Mouse (Mus musculus) hindbrain, embryonic 11.5 days (tissue): ENCODE measurements around the gene Ppp1r27. TPM values are rescaled to one million over a fixed set of nuclear protein-coding genes. Genes with fewer than 3 reads are reported as not detected.
A peak's percentile ranks its signal among the peaks of the same experiment; 100 is the strongest.
"Not testable (repeated sequence)": the region's sequence is repeated elsewhere in the genome, so short reads cannot be mapped to it uniquely, and the experiment has no call there.

Experiments used
- ATAC-seq: fragments of 200-750 bp; cut with Nextera tagmentation; 2 replicates; pipeline ENCODE4 v1.8.0; 2017; ENCODE audit warnings: mild to moderate bottlenecking, moderate TSS enrichment, moderate library complexity; ENCODE audit not compliant: low FRiP score
- DNase-seq: peaks from one replicate; pipeline ENCODE4 v3.0.0-alpha.2; 2015; ENCODE audit warnings: low spot score
- H3K27ac ChIP-seq: fragments of 300-500 bp; sonication (generic); 2 replicates; pipeline ENCODE4 v1.5.1; 2014; ENCODE audit warnings: mild to moderate bottlenecking, low read depth, low read length
- H3K27me3 ChIP-seq: fragments of 300-500 bp; sonication (generic); 2 replicates; pipeline ENCODE4 v1.6.1; 2014; ENCODE audit warnings: mild to moderate bottlenecking, low read length, moderate library complexity, mixed read lengths; ENCODE audit not compliant: control insufficient read depth, insufficient read depth
- H3K36me3 ChIP-seq: fragments of 300-500 bp; sonication (generic); 2 replicates; pipeline ENCODE4 v1.6.1; 2014; ENCODE audit warnings: mild to moderate bottlenecking, low read length, moderate library complexity, mixed read lengths; ENCODE audit not compliant: control insufficient read depth, insufficient read depth
- H3K4me1 ChIP-seq: fragments of 300-500 bp; sonication (generic); replicated peaks from 2 replicates; pipeline ENCODE4 v1.6.1; 2014; ENCODE audit warnings: low read length, mixed read lengths; ENCODE audit not compliant: control insufficient read depth, insufficient read depth
- H3K4me2 ChIP-seq: fragments of 300-500 bp; sonication (generic); replicated peaks from 2 replicates; pipeline ENCODE4 v1.6.1; 2014; ENCODE audit warnings: mild to moderate bottlenecking, low read depth, low read length
- H3K4me3 ChIP-seq: fragments of 300-500 bp; sonication (generic); 2 replicates; pipeline ENCODE4 v1.5.1; 2014; ENCODE audit warnings: low read depth, low read length
- H3K9ac ChIP-seq: fragments of 300-500 bp; sonication (generic); 2 replicates; pipeline ENCODE4 v1.6.1; 2014; ENCODE audit warnings: low read depth, low read length
- H3K9me3 ChIP-seq: fragments of 300-500 bp; sonication (generic); 2 replicates; pipeline ENCODE4 v1.6.1; 2016; ENCODE audit warnings: low read length; ENCODE audit not compliant: control insufficient read depth
- WGBS: fragments of 180-500 bp; shearing (Covaris S2); extraction: QIAGEN DNeasy Blood & Tissue Kit; methylation state at CpG from one replicate; pipeline ENCODE4 v1.1.7; 2014; 5-methylcytosine and 5-hydroxymethylcytosine counted together
- polyA plus RNA-seq: library from polyadenylated mRNA; unstranded; fragments of >200 nt; fragmentation: Nextera tagmentation; extraction: Ambion mirVana; gene quantifications from 2 replicates; pipeline ENCODE4 v1.2.1, GENCODE M21; 2014

Gene Ppp1r27
- polyA plus RNA-seq, 1 experiment from 2014 or later, result not detected

DNA sequence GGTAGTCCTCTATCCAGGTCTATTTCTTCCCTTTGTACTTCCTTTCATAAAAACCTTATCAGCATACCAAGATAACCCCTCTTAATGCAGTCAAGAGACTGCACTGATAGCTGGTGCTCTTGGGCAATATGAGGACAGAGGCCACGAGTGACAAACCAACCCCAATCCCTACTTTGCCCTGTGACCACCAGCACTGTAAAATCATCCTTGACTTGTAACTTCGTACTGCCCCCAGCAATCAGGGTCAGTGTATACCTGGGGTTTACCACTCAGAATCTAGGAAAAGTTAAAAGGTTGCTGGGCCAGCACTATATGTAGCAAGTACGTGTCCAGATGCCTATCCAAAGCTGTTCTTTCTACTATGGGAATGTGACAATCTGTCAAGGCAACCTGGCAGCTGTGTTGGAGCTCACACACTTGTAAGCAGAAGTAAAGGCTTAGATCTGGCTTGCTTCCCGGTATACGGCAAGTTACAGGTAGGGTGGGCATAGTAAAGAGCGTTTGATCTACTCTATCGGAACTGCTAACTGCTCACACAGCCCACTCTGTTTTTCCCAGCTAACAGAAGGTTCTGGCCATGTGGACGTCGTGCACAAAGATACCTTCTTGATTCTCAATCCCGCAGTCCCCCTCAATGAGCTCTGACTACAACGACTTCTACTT is 21.0 kb upstream of the Ppp1r27 start:
- Histone ChIP-seq H3K4me1 (peaks cover 14% of the 10 kb centered on the region; the same call in 1 of the 2 replicates), H3K4me2 (peak overlapping the region; percentile 86), H3K27me3 (no peaks in the 10 kb centered on the region), H3K9ac (peak overlapping the region; percentile 96), H3K9me3 (no peaks in the 10 kb centered on the region), H3K4me3 (peak overlapping the region; percentile 99), H3K27ac (peak overlapping the region; percentile 89), H3K36me3 (peaks cover 13% of the 10 kb centered on the region)
- no peak for ATAC-seq
- WGBS, result 19% methylated on average over 11 of the region's 11 CpGs
- no peak for DNase-seq

DNA sequence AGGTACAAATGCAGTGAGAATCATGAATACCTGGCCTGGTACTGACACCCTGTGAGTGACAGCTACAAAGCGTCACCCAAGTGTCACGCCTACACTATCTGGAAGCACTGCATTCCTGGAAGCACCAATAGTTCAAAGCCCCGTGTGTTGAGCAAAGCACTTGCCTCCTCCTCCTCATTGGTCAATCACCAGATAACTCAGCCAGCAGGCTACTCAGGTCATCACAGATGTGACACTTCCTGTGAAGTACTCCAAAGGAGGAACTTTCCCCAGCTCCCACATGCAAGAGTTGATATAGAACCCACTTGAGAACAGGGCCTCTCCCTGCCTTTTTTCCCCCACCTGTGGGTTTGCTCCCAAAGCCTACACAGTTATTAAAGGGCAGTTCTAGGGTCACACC is 20.2 kb upstream of the Ppp1r27 start:
- WGBS, result 90% methylated on average over 3 of the region's 3 CpGs
- peaks cover 15% of the 10 kb centered on the region for H3K36me3 ChIP-seq
- no peak for DNase-seq

DNA sequence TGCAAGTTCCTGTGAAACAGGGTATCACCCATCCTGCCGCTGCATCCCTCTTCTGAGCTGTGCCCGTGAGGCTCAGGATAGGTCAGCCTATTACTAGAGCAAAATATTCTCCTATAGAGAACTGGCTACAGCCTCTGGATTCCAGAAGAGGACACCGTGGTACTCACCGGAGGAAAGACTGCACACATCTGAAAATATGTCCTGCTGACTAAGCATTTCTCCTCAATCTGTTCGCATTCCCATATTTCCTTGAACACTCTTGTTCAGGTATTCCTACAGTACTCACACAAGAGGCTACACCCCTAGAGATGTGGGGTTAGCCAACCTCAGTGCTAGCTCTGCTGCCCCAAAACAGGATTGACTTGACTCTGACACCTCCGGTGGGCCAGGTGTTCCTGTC is 17.4 kb upstream of the Ppp1r27 start:
- DNase-seq (no peak), ATAC-seq (no peak)
- 96% methylated on average over 6 of the region's 6 CpGs for WGBS
- H3K9ac ChIP-seq, result no peak overlapping the region
- no peaks in the 10 kb centered on the region for H3K9me3 ChIP-seq
- peaks cover 8% of the 10 kb centered on the region; the same call in 1 of the 2 replicates for H3K4me1 ChIP-seq
- H3K4me3 ChIP-seq, result no peak overlapping the region
- peaks cover 23% of the 10 kb centered on the region for H3K36me3 ChIP-seq
- no peaks in the 10 kb centered on the region for H3K27me3 ChIP-seq
- no peak overlapping the region for H3K27ac ChIP-seq
- no peak overlapping the region for H3K4me2 ChIP-seq

More for the DNA sequence above, 20.2 kb upstream of the Ppp1r27 start:
- Histone ChIP-seq H3K4me2 (peak overlapping the region; percentile 86; the same call in 1 of the 2 replicates), H3K27ac (no peak overlapping the region), H3K27me3 (no peaks in the 10 kb centered on the region), H3K4me3 (peak overlapping the region; percentile 99; the same call in 1 of the 2 replicates), H3K9me3 (no peaks in the 10 kb centered on the region), H3K4me1 (peaks cover 14% of the 10 kb centered on the region; the same call in 1 of the 2 replicates), H3K9ac (peak overlapping the region; percentile 96; the same call in 1 of the 2 replicates)
- no peak for ATAC-seq

DNA sequence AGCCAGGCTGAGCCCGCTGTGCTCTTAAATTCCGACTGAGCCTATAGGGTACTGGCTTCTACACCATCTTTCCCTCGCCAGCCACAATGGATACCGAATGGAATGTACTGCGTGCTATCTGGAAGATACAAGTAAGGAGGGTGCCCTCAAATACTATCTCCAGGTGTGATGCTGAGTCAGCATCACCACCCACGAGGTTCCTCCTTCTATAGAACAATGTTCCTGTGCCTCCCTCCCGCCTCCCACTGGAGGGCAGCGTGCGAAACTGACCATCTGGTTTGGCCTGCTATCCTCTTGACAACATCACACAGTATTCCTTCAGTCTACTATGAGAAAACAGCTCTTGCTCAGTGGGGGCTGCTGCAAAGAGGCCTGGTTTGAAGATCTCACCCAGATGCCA is 14.2 kb upstream of the Ppp1r27 start:
- Histone ChIP-seq H3K4me3 (no peak overlapping the region), H3K9ac (no peak overlapping the region), H3K27ac (no peak overlapping the region), H3K9me3 (no peaks in the 10 kb centered on the region), H3K4me2 (no peak overlapping the region), H3K36me3 (peaks cover 41% of the 10 kb centered on the region), H3K27me3 (no peaks in the 10 kb centered on the region), H3K4me1 (no peaks in the 10 kb centered on the region)
- DNase-seq (no peak), ATAC-seq (no peak)
- WGBS, result 87% methylated on average over 9 of the region's 9 CpGs

DNA sequence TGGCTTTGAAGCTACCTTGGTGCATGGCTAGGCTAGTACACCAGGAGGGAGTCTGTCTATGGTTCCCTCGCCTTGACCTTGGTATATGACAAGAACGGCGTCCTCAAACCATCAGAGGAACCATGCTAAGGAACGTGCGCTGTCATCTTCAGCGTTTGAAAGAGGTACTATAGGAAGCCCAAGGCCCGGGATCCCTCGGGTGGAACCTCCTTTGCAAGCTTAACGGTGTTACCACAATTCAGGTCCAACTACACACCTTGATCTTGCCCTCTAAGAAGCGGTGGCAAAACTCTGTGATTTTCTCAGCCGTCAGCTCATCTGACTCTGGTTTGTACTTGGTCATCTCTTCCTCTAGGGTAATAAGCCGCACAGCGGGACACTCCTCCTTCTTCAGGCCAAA is 12.0 kb upstream of the Ppp1r27 start:
- Histone ChIP-seq H3K9ac (no peak overlapping the region), H3K27ac (no peak overlapping the region), H3K27me3 (no peaks in the 10 kb centered on the region), H3K9me3 (no peaks in the 10 kb centered on the region), H3K4me2 (no peak overlapping the region), H3K4me1 (no peaks in the 10 kb centered on the region), H3K36me3 (peaks cover 35% of the 10 kb centered on the region), H3K4me3 (no peak overlapping the region)
- no peak for DNase-seq
- ATAC-seq, result no peak
- 96% methylated on average over 13 of the region's 13 CpGs for WGBS

DNA sequence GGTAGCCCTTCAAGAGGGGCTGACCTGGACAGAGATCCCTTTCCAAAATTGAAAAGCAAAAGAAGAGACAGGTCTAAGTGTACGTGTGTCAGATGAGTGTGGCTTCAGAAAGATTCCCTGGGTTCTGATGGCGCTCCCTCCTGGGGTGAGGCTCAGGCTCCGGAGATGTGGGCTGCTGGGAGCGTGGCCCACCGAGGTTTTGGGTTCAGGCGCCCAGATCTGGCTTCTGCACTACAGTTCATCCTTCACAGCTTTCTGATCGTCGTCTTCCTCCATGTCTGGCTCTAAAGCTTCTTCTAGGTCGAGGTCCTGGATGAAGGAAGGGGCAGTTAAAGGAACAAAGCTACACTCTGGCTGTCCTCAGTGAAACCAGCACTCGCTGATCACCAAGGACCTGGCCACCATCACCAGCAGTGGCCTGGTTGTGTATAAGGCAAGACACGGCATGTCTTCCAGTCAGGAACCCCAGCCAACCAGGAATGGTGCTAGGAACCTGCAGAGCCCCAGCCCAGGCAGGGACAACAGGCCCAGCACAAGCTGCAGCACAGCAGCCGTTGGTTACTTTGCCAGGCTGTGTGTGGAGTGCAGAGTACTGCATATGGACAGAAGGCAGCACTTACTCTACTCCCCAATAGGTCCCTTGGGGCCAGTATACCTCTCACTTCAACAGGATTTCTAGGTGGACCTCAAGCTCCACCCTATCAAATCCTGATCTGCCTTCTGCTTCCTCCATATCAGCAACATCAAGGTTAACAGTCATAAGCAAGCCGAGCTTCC is 10.2 kb upstream of the Ppp1r27 start:
- Histone ChIP-seq H3K9me3 (no peaks in the 10 kb centered on the region), H3K27ac (no peak overlapping the region), H3K36me3 (peaks cover 30% of the 10 kb centered on the region), H3K4me1 (no peaks in the 10 kb centered on the region), H3K9ac (no peak overlapping the region), H3K4me2 (no peak overlapping the region), H3K4me3 (no peak overlapping the region), H3K27me3 (no peaks in the 10 kb centered on the region)
- DNase-seq, result no peak
- ATAC-seq, result no peak
- 94% methylated on average over 13 of the region's 13 CpGs for WGBS

DNA sequence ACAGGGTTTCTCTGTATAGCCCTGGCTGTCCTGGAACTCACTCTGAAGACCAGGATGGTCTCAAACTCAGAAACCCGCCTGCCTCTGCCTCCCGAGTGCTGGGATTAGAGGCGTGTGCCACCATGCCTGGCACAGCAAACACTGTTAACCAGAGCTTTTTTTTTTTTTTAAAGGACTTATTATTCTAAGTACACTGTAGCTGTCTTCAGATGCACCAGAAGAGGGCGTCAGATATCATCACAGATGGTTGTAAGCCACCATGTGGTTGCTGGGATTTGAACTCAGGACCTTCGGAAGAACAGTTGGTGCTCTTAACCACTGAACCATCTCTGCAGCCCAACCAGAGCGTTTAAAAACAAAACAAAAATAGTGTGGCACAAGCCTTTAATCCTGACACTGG is 7.9 kb upstream of the Ppp1r27 start:
- H3K9me3 ChIP-seq, H3K9ac ChIP-seq, H3K27me3 ChIP-seq, H3K27ac ChIP-seq, H3K4me1 ChIP-seq, H3K4me2 ChIP-seq, DNase-seq, ATAC-seq, H3K4me3 ChIP-seq: not testable (repeated sequence)
- WGBS, result 90% methylated on average over 6 of the region's 6 CpGs
- H3K36me3 ChIP-seq, result peaks cover 22% of the 10 kb centered on the region

DNA sequence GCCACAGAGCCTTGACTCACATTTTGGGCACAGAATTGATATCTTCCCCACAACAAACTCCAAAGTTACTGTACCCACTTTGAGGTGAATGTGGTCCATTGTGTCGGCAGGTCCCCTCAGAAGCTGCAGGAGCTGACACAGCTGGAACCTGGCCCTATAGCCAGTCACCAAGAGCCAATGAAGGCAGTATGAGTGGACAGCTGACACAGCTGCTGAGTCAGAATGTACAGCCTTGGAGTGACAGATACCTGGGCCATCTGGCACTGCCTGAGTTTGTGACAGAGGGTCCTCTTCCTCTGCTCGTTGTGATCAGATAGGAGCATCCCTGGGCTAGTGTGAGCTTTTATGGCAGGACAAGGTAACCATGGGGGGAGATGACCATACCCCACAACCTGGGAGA is 4.3 kb upstream of the Ppp1r27 start:
- no peaks in the 10 kb centered on the region for H3K27me3 ChIP-seq
- no peaks in the 10 kb centered on the region for H3K4me1 ChIP-seq
- no peak overlapping the region for H3K9ac ChIP-seq
- ATAC-seq, result no peak
- DNase-seq, result no peak
- H3K4me3 ChIP-seq, result no peak overlapping the region
- WGBS, result 85% methylated on average over 2 of the region's 2 CpGs
- H3K9me3 ChIP-seq, result no peaks in the 10 kb centered on the region
- H3K4me2 ChIP-seq, result no peak overlapping the region
- H3K27ac ChIP-seq, result no peak overlapping the region
- peaks cover 4% of the 10 kb centered on the region; the same call in 1 of the 2 replicates for H3K36me3 ChIP-seq
